Mouse (Mus musculus): ENCODE measurements around the gene Sfn. TPM values are rescaled to one million over a fixed set of nuclear protein-coding genes. Genes with fewer than 3 reads are reported as not detected.

Gene Sfn
- polyA plus RNA-seq, 1 experiment from 2014 or later = 21.3 TPM

- 79% methylated on average over 10 of the region's 10 CpGs for WGBS
- H3K36me3 ChIP-seq (ENCODE audit: insufficient read depth, low read length) = peaks cover 30% of the 10 kb centered on the region
- no peaks in the 10 kb centered on the region for H3K9me3 ChIP-seq (replicated peaks; ENCODE audit: low read length)
- no peak overlapping the region for H3K4me3 ChIP-seq (replicated peaks; ENCODE audit: low read depth, low read length)
- H3K27me3 ChIP-seq (ENCODE audit: insufficient read depth, low read length) = no peaks in the 10 kb centered on the region
- ATAC-seq (replicated peaks; ENCODE audit: low FRiP score, low read depth) = no peak
- 0 out of 2 replicates have a peak, but pooled peaks cover under 1% of the 10 kb centered on the region for H3K4me1 ChIP-seq (replicated peaks; ENCODE audit: insufficient read depth, low read length)
- H3K27ac ChIP-seq = no peak overlapping the region
- H3K9ac ChIP-seq (ENCODE audit: low read depth, low read length) = no peak overlapping the region
- H3K4me2 ChIP-seq (ENCODE audit: low read length) = no peak overlapping the region
- no peak for TF ChIP-seq CTCF (IDR thresholded peaks at IDR 0.05; ENCODE audit: low read depth)
- no peak for DNase-seq (ENCODE audit: low spot score)
These were observed 5.3 kb upstream of the Sfn start for GRCm38 (mm10) chr4:133607284-133607683.

- TF ChIP-seq CTCF (IDR thresholded peaks at IDR 0.05; ENCODE audit: low read depth) = no peak
- Histone ChIP-seq H3K9ac (ENCODE audit: low read depth, low read length) (no peak overlapping the region), H3K27me3 (ENCODE audit: insufficient read depth, low read length) (peaks cover 1% of the 10 kb centered on the region; the same call in 1 of the 2 replicates), H3K4me2 (ENCODE audit: low read length) (no peak overlapping the region), H3K4me1 (replicated peaks; ENCODE audit: insufficient read depth, low read length) (0 out of 2 replicates have a peak, but pooled peaks cover 4% of the 10 kb centered on the region), H3K36me3 (ENCODE audit: insufficient read depth, low read length) (peaks cover 25% of the 10 kb centered on the region), H3K27ac (no peak overlapping the region; the same call in 1 of the 2 replicates), H3K4me3 (replicated peaks; ENCODE audit: low read depth, low read length) (no peak overlapping the region), H3K9me3 (replicated peaks; ENCODE audit: low read length) (no peaks in the 10 kb centered on the region)
- ATAC-seq (replicated peaks; ENCODE audit: low FRiP score, low read depth) = peak; percentile 22; the same call in 1 of the 2 replicates
- WGBS = 66% methylated on average over 9 of the region's 9 CpGs
- DNase-seq (ENCODE audit: low spot score) = no peak
These were observed 3.4 kb upstream of the Sfn start for GRCm38 (mm10) chr4:133605330-133605729.

GRCm38 (mm10) chr4:133604856-133605255, 2.9 kb upstream of the Sfn start:
- H3K4me1 ChIP-seq (replicated peaks; ENCODE audit: insufficient read depth, low read length) = 0 out of 2 replicates have a peak, but pooled peaks cover 7% of the 10 kb centered on the region
- H3K4me2 ChIP-seq (ENCODE audit: low read length) = no peak overlapping the region
- peaks cover 6% of the 10 kb centered on the region; the same call in 1 of the 2 replicates for H3K27me3 ChIP-seq (ENCODE audit: insufficient read depth, low read length)
- no peak overlapping the region; the same call in 1 of the 2 replicates for H3K27ac ChIP-seq
- DNase-seq (ENCODE audit: low spot score) (no peak), ATAC-seq (replicated peaks; ENCODE audit: low FRiP score, low read depth) (no peak)
- peaks cover 22% of the 10 kb centered on the region for H3K36me3 ChIP-seq (ENCODE audit: insufficient read depth, low read length)
- no peak overlapping the region for H3K9ac ChIP-seq (ENCODE audit: low read depth, low read length)
- no peak for TF ChIP-seq CTCF (IDR thresholded peaks at IDR 0.05; ENCODE audit: low read depth)
- no peak overlapping the region for H3K4me3 ChIP-seq (replicated peaks; ENCODE audit: low read depth, low read length)
- WGBS = 66% methylated on average over 6 of the region's 6 CpGs
- no peaks in the 10 kb centered on the region for H3K9me3 ChIP-seq (replicated peaks; ENCODE audit: low read length)

- DNase-seq (ENCODE audit: low spot score) = no peak
- Histone ChIP-seq H3K36me3 (ENCODE audit: insufficient read depth, low read length) (peaks cover 22% of the 10 kb centered on the region), H3K9ac (ENCODE audit: low read depth, low read length) (no peak overlapping the region)
These were observed 2.2 kb upstream of the Sfn start for GRCm38 (mm10) chr4:133604175-133604574.

GRCm38 (mm10) chr4:133603056-133603455, 1.1 kb upstream of the Sfn start:
- H3K27ac ChIP-seq = no peak overlapping the region
- no peaks in the 10 kb centered on the region for H3K9me3 ChIP-seq (replicated peaks; ENCODE audit: low read length)
- H3K9ac ChIP-seq (ENCODE audit: low read depth, low read length) = no peak overlapping the region
- DNase-seq (ENCODE audit: low spot score) = no peak
- H3K4me3 ChIP-seq (replicated peaks; ENCODE audit: low read depth, low read length) = no peak overlapping the region
- WGBS = 88% methylated on average over 5 of the region's 5 CpGs
- no peak for TF ChIP-seq CTCF (IDR thresholded peaks at IDR 0.05; ENCODE audit: low read depth)
- no peak for ATAC-seq (replicated peaks; ENCODE audit: low FRiP score, low read depth)
- H3K27me3 ChIP-seq (ENCODE audit: insufficient read depth, low read length) = peaks cover 6% of the 10 kb centered on the region; the same call in 1 of the 2 replicates
- 0 out of 2 replicates have a peak, but pooled peaks cover 7% of the 10 kb centered on the region for H3K4me1 ChIP-seq (replicated peaks; ENCODE audit: insufficient read depth, low read length)
- H3K4me2 ChIP-seq (ENCODE audit: low read length) = no peak overlapping the region
- peaks cover 16% of the 10 kb centered on the region for H3K36me3 ChIP-seq (ENCODE audit: insufficient read depth, low read length)

More at GRCm38 (mm10) chr4:133604175-133604574, 2.2 kb upstream of the Sfn start:
- Histone ChIP-seq H3K9me3 (replicated peaks; ENCODE audit: low read length) (no peaks in the 10 kb centered on the region), H3K4me3 (replicated peaks; ENCODE audit: low read depth, low read length) (no peak overlapping the region), H3K4me1 (replicated peaks; ENCODE audit: insufficient read depth, low read length) (0 out of 2 replicates have a peak, but pooled peaks cover 7% of the 10 kb centered on the region), H3K27me3 (ENCODE audit: insufficient read depth, low read length) (peaks cover 6% of the 10 kb centered on the region; the same call in 1 of the 2 replicates), H3K27ac (no peak overlapping the region), H3K4me2 (ENCODE audit: low read length) (no peak overlapping the region)
- WGBS = 87% methylated on average over 7 of the region's 7 CpGs
- TF ChIP-seq CTCF (IDR thresholded peaks at IDR 0.05; ENCODE audit: low read depth) = no peak
- ATAC-seq (replicated peaks; ENCODE audit: low FRiP score, low read depth) = no peak

GRCm38 (mm10) chr4:133600306-133600705, 1.7 kb downstream of the Sfn start:
- DNase-seq (ENCODE audit: low spot score) (no peak), ATAC-seq (replicated peaks; ENCODE audit: low FRiP score, low read depth) (no peak)
- peak overlapping the region; percentile 63 for H3K4me2 ChIP-seq (ENCODE audit: low read length)
- H3K9ac ChIP-seq (ENCODE audit: low read depth, low read length) = peak overlapping the region; percentile 45
- 0 out of 2 replicates have a peak, but pooled peaks cover 7% of the 10 kb centered on the region for H3K4me1 ChIP-seq (replicated peaks; ENCODE audit: insufficient read depth, low read length)
- 9% methylated on average over 9 of the region's 9 CpGs for WGBS
- peak overlapping the region; percentile 36 for H3K4me3 ChIP-seq (replicated peaks; ENCODE audit: low read depth, low read length)
- H3K36me3 ChIP-seq (ENCODE audit: insufficient read depth, low read length) = peaks cover 10% of the 10 kb centered on the region; the same call in 1 of the 2 replicates
- peaks cover 6% of the 10 kb centered on the region; the same call in 1 of the 2 replicates for H3K27me3 ChIP-seq (ENCODE audit: insufficient read depth, low read length)
- H3K9me3 ChIP-seq (replicated peaks; ENCODE audit: low read length) = no peaks in the 10 kb centered on the region
- peak overlapping the region; percentile 19; the same call in 1 of the 2 replicates for H3K27ac ChIP-seq
- TF ChIP-seq CTCF (IDR thresholded peaks at IDR 0.05; ENCODE audit: low read depth) = no peak
